Mouse (Mus musculus) stomach, postnatal 0 days (tissue): ENCODE data around the gene Tmbim6. TPM values are rescaled to one million over a fixed set of nuclear protein-coding genes. Genes with fewer than 3 reads are reported as not detected.
A peak's percentile ranks its signal among the peaks of the same experiment; 100 is the strongest.

ENCODE experiments used
- ATAC-seq: fragments of 200-750 bp; cut with Nextera tagmentation; 2 replicates; pipeline ENCODE4 v1.8.0; 2017; ENCODE audit not compliant: low FRiP score, low TSS enrichment
- DNase-seq: peaks from one replicate; pipeline ENCODE4 v3.0.0-alpha.2; 2016; ENCODE audit warnings: low spot score
- H3K27ac ChIP-seq: fragments of 300-500 bp; sonication (generic); replicated peaks from 2 replicates; pipeline ENCODE4 v1.5.1; 2014; ENCODE audit warnings: mild to moderate bottlenecking, control low read depth
- H3K27me3 ChIP-seq: fragments of 300-500 bp; sonication (generic); 2 replicates; pipeline ENCODE4 v1.6.1; 2014; ENCODE audit warnings: low read length; ENCODE audit not compliant: control insufficient read depth, insufficient read depth
- H3K36me3 ChIP-seq: fragments of 300-500 bp; sonication (generic); 2 replicates; pipeline ENCODE4 v1.6.1; 2014; ENCODE audit warnings: low read length, mixed read lengths; ENCODE audit not compliant: control insufficient read depth, insufficient read depth
- H3K4me1 ChIP-seq: fragments of 300-500 bp; sonication (generic); replicated peaks from 2 replicates; pipeline ENCODE4 v1.6.1; 2014; ENCODE audit warnings: antibody characterized with exemption; ENCODE audit not compliant: control insufficient read depth, insufficient read depth
- H3K4me2 ChIP-seq: fragments of 300-500 bp; sonication (generic); replicated peaks from 2 replicates; pipeline ENCODE4 v1.6.1; 2014; ENCODE audit warnings: low read depth, mild to moderate bottlenecking, control low read depth, moderate library complexity
- H3K4me3 ChIP-seq: fragments of 300-500 bp; sonication (generic); 2 replicates; pipeline ENCODE4 v1.5.1; 2014; ENCODE audit warnings: low read depth, low read length, control low read depth
- H3K9ac ChIP-seq: fragments of 300-500 bp; sonication (generic); 2 replicates; pipeline ENCODE4 v1.6.1; 2014; ENCODE audit warnings: mild to moderate bottlenecking, low read length, control low read depth, mixed read lengths
- H3K9me3 ChIP-seq: fragments of 300-500 bp; sonication (generic); 2 replicates; pipeline ENCODE4 v1.6.1; 2016; ENCODE audit warnings: low read length; ENCODE audit not compliant: control insufficient read depth
- CTCF ChIP-seq: IDR thresholded peaks from 2 replicates; pipeline ENCODE4 v1.5.1; 2016; ENCODE audit warnings: antibody characterized with exemption, low read depth, mild to moderate bottlenecking, moderate library complexity
- EP300 ChIP-seq: optimal IDR thresholded peaks from 2 replicates; pipeline ENCODE3; 2016; ENCODE audit warnings: antibody characterized with exemption
- WGBS: fragments of 180-500 bp; shearing (Covaris S2); extraction: QIAGEN DNeasy Blood & Tissue Kit; methylation state at CpG from one replicate; pipeline ENCODE4 v1.1.7; 2014; 5-methylcytosine and 5-hydroxymethylcytosine counted together
- polyA plus RNA-seq: library from polyadenylated mRNA; unstranded; fragments of >200 nt; fragmentation: Nextera tagmentation; extraction: Ambion mirVana; gene quantifications from 2 replicates; pipeline ENCODE4 v1.2.1, GENCODE M21; 2015

Gene Tmbim6
- polyA plus RNA-seq, 1 experiment from 2014 or later: 469 TPM

GRCm38 (mm10) chr15:99431504-99431903 lies 38.8 kb downstream of the Tmbim6 start:
- H3K27me3 ChIP-seq: no peaks in the 10 kb centered on the region
- H3K36me3 ChIP-seq: peaks cover 12% of the 10 kb centered on the region; the same call in 1 of the 2 replicates
- no peak overlapping the region for H3K4me3 ChIP-seq
- ATAC-seq (no peak), DNase-seq (no peak)
- no peaks in the 10 kb centered on the region for H3K9me3 ChIP-seq
- no peak for TF ChIP-seq EP300
- TF ChIP-seq CTCF: no peak
- H3K4me2 ChIP-seq: no peak overlapping the region
- 70% methylated on average over 7 of the region's 7 CpGs for WGBS
- no peak overlapping the region for H3K27ac ChIP-seq
- no peaks in the 10 kb centered on the region for H3K4me1 ChIP-seq
- no peak overlapping the region for H3K9ac ChIP-seq

DNA sequence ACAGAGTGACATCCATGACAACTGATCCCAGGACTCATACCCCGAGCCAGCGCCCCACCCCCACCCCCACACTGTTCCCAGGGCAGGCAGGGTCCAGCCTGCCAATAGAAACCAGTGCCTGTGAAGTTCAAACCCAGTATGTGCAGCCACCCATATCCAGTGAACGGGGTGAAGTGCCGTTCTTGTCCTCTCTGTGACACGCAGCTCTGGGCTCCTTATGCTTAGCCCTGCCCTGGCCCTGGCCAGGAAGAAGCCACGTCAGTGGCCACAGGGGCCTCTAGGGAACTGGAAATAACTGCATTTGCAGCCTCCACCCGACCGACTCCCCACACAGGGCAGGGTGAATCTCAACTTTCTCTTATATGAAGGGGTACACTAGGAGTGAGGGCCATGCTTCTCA lies 39.3 kb downstream of the Tmbim6 start:
- DNase-seq: no peak
- Histone ChIP-seq H3K4me3 (no peak overlapping the region), H3K36me3 (peaks cover 11% of the 10 kb centered on the region; the same call in 1 of the 2 replicates), H3K9ac (no peak overlapping the region), H3K4me1 (no peaks in the 10 kb centered on the region; the same call in 1 of the 2 replicates), H3K27me3 (no peaks in the 10 kb centered on the region), H3K4me2 (no peak overlapping the region), H3K27ac (no peak overlapping the region), H3K9me3 (no peaks in the 10 kb centered on the region)
- 73% methylated on average over 8 of the region's 8 CpGs for WGBS
- no peak for TF ChIP-seq EP300
- no peak for TF ChIP-seq CTCF
- no peak for ATAC-seq

- Histone ChIP-seq H3K27ac (no peak overlapping the region), H3K4me2 (no peak overlapping the region), H3K4me1 (no peaks in the 10 kb centered on the region; the same call in 1 of the 2 replicates), H3K9me3 (no peaks in the 10 kb centered on the region), H3K27me3 (no peaks in the 10 kb centered on the region), H3K36me3 (peaks cover 7% of the 10 kb centered on the region; the same call in 1 of the 2 replicates), H3K4me3 (no peak overlapping the region), H3K9ac (peak overlapping the region; percentile 13; the same call in 1 of the 2 replicates)
- DNase-seq (no peak), ATAC-seq (no peak)
- WGBS: 88% methylated on average over 16 of the region's 16 CpGs
- no peak for TF ChIP-seq EP300
- TF ChIP-seq CTCF: no peak
These were observed 40.5 kb downstream of the Tmbim6 start for GRCm38 (mm10) chr15:99433081-99433718.

- Histone ChIP-seq H3K4me3 (no peak overlapping the region), H3K27ac (no peak overlapping the region), H3K36me3 (peaks cover 7% of the 10 kb centered on the region; the same call in 1 of the 2 replicates), H3K4me2 (no peak overlapping the region), H3K4me1 (no peaks in the 10 kb centered on the region; the same call in none of the 2 replicates), H3K9ac (no peak overlapping the region), H3K9me3 (no peaks in the 10 kb centered on the region), H3K27me3 (no peaks in the 10 kb centered on the region)
- 68% methylated on average over 11 of the region's 12 CpGs for WGBS
- peak; percentile 22; the same call in 1 of the 2 replicates for ATAC-seq
- no peak for TF ChIP-seq EP300
- no peak for TF ChIP-seq CTCF
- peak; percentile 35 for DNase-seq
These were observed 41.2 kb downstream of the Tmbim6 start for GRCm38 (mm10) chr15:99433913-99434312.

DNA sequence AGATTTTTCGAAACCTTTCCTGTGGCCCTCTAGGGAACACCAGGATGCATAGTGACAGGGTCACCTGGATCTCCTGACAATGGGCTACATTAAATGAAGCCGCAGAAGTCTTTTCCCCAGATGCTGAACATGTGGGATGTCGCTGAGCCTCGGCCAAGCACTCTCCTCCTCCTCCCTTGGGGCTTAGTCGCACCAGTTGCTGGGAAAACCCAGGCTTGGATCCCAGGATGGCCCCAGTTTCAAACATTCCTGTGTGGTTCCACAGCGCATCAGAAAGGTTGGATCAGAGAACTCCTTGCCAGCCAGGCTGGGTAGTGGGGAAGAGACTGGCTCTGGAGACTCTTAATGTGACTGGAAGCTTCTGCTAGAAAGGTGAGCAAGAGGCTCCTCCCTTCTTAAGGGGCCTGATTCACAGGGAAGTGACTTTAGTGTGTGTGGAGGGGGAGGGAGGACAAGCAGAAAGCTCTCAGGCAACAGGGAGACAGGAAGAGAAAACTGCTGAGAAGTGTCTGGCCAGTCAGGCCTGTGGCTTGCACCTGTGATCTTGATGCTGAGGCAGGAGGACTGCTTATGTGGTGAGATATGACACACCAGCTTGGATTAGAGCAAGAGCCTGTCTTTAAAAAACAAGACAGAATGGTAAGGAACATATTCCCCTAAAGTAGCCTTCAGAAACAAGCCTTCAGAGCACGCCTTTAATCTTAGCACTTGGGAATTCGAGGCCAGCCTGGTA lies 46.5 kb downstream of the Tmbim6 start:
- no peak for ATAC-seq
- H3K4me1 ChIP-seq: peaks cover 3% of the 10 kb centered on the region

More for the DNA sequence above, 46.5 kb downstream of the Tmbim6 start:
- no peaks in the 10 kb centered on the region for H3K9me3 ChIP-seq
- no peaks in the 10 kb centered on the region for H3K36me3 ChIP-seq
- 60% methylated on average over 8 of the region's 8 CpGs for WGBS
- H3K27ac ChIP-seq: no peak overlapping the region; the same call in 1 of the 2 replicates
- DNase-seq: no peak
- no peak overlapping the region for H3K9ac ChIP-seq
- no peaks in the 10 kb centered on the region for H3K27me3 ChIP-seq
- H3K4me2 ChIP-seq: no peak overlapping the region
- no peak for TF ChIP-seq CTCF
- no peak for TF ChIP-seq EP300
- H3K4me3 ChIP-seq: no peak overlapping the region
